Mouse (Mus musculus) lung, embryonic 15.5 days (tissue): ENCODE measurements around the gene Osbpl5. TPM values are rescaled to one million over a fixed set of nuclear protein-coding genes. Genes with fewer than 3 reads are reported as not detected.

Experiments
- ATAC-seq: fragments of 200-750 bp; cut with Nextera tagmentation; 2 replicates; pipeline ENCODE4 v1.8.0; 2017; ENCODE audit warnings: moderate number of reproducible peaks, borderline replicate concordance; ENCODE audit not compliant: low FRiP score, low TSS enrichment; ENCODE audit errors: extremely low read depth
- H3K27ac ChIP-seq: fragments of 300-500 bp; sonication (generic); 2 replicates; pipeline ENCODE4 v1.5.1; 2015; ENCODE audit warnings: moderate library complexity, mild to moderate bottlenecking, inconsistent platforms
- H3K27me3 ChIP-seq: fragments of 300-500 bp; sonication (generic); 2 replicates; pipeline ENCODE4 v1.6.1; 2015; ENCODE audit warnings: inconsistent platforms
- H3K36me3 ChIP-seq: fragments of 300-500 bp; sonication (generic); 2 replicates; pipeline ENCODE4 v1.6.1; 2015; ENCODE audit warnings: inconsistent platforms
- H3K4me1 ChIP-seq: fragments of 300-500 bp; sonication (generic); 2 replicates; pipeline ENCODE4 v1.6.1; 2015; ENCODE audit warnings: inconsistent platforms
- H3K4me2 ChIP-seq: fragments of 300-500 bp; sonication (generic); 2 replicates; pipeline ENCODE4 v1.6.1; 2015; ENCODE audit warnings: inconsistent platforms, mild to moderate bottlenecking, moderate library complexity
- H3K4me3 ChIP-seq: fragments of 300-500 bp; sonication (generic); 2 replicates; pipeline ENCODE4 v1.5.1; 2015; ENCODE audit warnings: mild to moderate bottlenecking, inconsistent platforms
- H3K9ac ChIP-seq: fragments of 300-500 bp; sonication (generic); 2 replicates; pipeline ENCODE4 v1.6.1; 2015; ENCODE audit warnings: inconsistent platforms
- H3K9me3 ChIP-seq: fragments of 300-500 bp; sonication (generic); 2 replicates; pipeline ENCODE4 v1.6.1; 2016; ENCODE audit warnings: inconsistent platforms
- WGBS: fragments of 180-500 bp; shearing (Covaris S2); methylation state at CpG from one replicate; pipeline ENCODE4 v1.1.7; 2015; 5-methylcytosine and 5-hydroxymethylcytosine counted together
- polyA plus RNA-seq: library from polyadenylated mRNA; unstranded; fragments of >200 nt; fragmentation: Nextera tagmentation; extraction: Ambion mirVana; gene quantifications from 2 replicates; pipeline ENCODE4 v1.2.1, GENCODE M21; 2015

The Osbpl5 gene
- polyA plus RNA-seq, 1 experiment from 2014 or later, result 43.3 TPM

DNA sequence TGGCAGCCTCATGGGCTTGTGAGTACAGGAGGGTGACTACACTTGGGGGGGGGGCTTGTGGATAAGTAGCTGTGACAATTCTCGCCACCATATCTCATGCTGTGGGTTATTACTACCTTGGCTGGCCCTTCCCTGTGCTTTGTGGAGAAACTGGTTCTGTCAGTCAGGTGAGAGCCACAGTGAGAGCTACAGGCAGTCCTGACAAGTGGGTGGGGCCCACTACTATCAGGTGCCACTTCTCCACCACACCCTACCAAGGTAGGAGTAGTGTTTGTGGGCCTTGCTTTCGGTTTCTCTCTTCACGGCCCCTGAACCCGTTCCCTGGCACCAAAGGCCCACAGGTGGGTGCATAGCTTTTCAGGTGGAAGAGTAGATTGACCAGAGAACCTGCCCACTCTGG lies 32.9 kb downstream of the Osbpl5 start:
- H3K27ac ChIP-seq, result peak overlapping the region; percentile 78
- peak; percentile 84 for ATAC-seq
- peak overlapping the region; percentile 19; the same call in 1 of the 2 replicates for H3K4me3 ChIP-seq
- peaks cover 23% of the 10 kb centered on the region for H3K4me1 ChIP-seq
- H3K9ac ChIP-seq, result no peak overlapping the region
- H3K36me3 ChIP-seq, result no peaks in the 10 kb centered on the region
- H3K27me3 ChIP-seq, result no peaks in the 10 kb centered on the region
- peak overlapping the region; percentile 50 for H3K4me2 ChIP-seq
- H3K9me3 ChIP-seq, result no peaks in the 10 kb centered on the region
- 56% methylated on average over 4 of the region's 4 CpGs for WGBS

GRCm38 (mm10) chr7:143722646-143723045 lies 34.1 kb downstream of the Osbpl5 start:
- 83% methylated on average over 5 of the region's 5 CpGs for WGBS

GRCm38 (mm10) chr7:143717811-143718210 lies 39.0 kb downstream of the Osbpl5 start:
- peak; percentile 91 for ATAC-seq
- Histone ChIP-seq H3K9ac (no peak overlapping the region), H3K27me3 (no peaks in the 10 kb centered on the region), H3K4me1 (peaks cover 27% of the 10 kb centered on the region), H3K9me3 (no peaks in the 10 kb centered on the region), H3K4me3 (no peak overlapping the region), H3K4me2 (peak overlapping the region; percentile 10; the same call in 1 of the 2 replicates), H3K36me3 (peaks cover 13% of the 10 kb centered on the region), H3K27ac (peak overlapping the region; percentile 79)
- 36% methylated on average over 1 of the region's 1 CpGs for WGBS

More at GRCm38 (mm10) chr7:143722646-143723045, 34.1 kb downstream of the Osbpl5 start:
- no peak overlapping the region for H3K9ac ChIP-seq
- no peak for ATAC-seq
- H3K4me2 ChIP-seq, result no peak overlapping the region
- no peaks in the 10 kb centered on the region for H3K9me3 ChIP-seq
- peaks cover 34% of the 10 kb centered on the region for H3K4me1 ChIP-seq
- H3K27me3 ChIP-seq, result no peaks in the 10 kb centered on the region
- peak overlapping the region; percentile 78; the same call in 1 of the 2 replicates for H3K27ac ChIP-seq
- H3K36me3 ChIP-seq, result no peaks in the 10 kb centered on the region
- H3K4me3 ChIP-seq, result no peak overlapping the region

DNA sequence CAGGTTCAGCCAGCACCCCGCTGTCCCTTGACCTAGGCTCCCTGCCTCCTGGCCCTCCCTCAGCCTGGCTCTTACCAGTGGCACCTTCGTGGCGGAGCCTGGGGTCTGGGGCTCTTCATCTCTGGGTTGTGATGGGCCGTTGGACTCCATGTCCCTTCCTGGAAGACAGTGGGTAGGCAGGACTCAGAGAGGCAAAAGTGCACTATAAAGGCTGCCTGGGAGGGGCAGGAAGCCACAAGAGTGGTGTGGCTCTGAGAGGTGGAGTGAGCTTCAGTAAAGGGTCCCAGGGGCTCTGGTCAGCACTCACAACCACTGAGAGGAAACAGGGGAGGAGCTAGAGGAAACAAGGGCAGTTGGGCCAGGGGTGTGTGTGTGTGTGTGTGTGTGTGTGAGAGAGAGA lies 43.4 kb downstream of the Osbpl5 start:
- Histone ChIP-seq H3K36me3 (peaks cover 36% of the 10 kb centered on the region), H3K4me2 (no peak overlapping the region), H3K9me3 (no peaks in the 10 kb centered on the region), H3K27ac (0 out of 2 replicates have a peak overlapping the region, but pooled peaks have one; percentile 8), H3K27me3 (no peaks in the 10 kb centered on the region), H3K4me1 (peaks cover 26% of the 10 kb centered on the region), H3K9ac (no peak overlapping the region), H3K4me3 (no peak overlapping the region)
- ATAC-seq, result no peak
- WGBS, result 81% methylated on average over 4 of the region's 4 CpGs

DNA sequence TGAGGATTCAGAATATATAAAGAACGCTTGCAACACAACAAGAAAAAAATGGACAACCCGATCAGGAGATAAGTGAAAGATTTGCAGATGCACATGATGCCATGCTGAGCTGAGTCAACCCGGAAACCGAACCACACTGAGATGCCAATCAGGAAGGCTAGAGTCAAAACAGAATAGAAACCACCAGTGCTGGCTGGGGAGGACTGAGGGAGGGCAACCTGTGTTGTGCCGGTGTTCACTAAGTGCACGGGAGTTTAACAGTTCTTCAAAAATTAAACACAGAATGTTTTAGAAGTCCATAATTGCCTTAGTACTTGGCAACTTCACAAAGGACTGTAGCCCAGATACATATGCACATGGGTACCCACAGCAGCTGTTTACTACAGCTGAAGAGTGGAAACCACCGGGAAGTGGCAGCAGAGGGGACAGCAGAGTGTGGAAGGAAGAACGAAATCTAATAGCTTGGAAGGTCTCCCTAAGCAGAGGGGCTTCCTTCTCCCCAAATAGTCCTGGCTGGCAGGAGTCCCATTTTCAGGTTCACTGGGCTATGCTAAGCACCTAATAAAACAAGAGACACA lies 43.9 kb downstream of the Osbpl5 start:
- Histone ChIP-seq H3K4me2 (no peak overlapping the region), H3K9ac (no peak overlapping the region), H3K4me1 (peaks cover 21% of the 10 kb centered on the region), H3K9me3 (no peaks in the 10 kb centered on the region), H3K27ac (peak overlapping the region; percentile 46; the same call in 1 of the 2 replicates), H3K27me3 (no peaks in the 10 kb centered on the region), H3K4me3 (no peak overlapping the region), H3K36me3 (peaks cover 40% of the 10 kb centered on the region)
- 70% methylated on average over 8 of the region's 8 CpGs for WGBS
- no peak for ATAC-seq

GRCm38 (mm10) chr7:143712023-143712422 lies 44.8 kb downstream of the Osbpl5 start:
- Histone ChIP-seq H3K27ac (peak overlapping the region; percentile 46), H3K9ac (no peak overlapping the region), H3K4me3 (no peak overlapping the region), H3K4me2 (no peak overlapping the region), H3K9me3 (no peaks in the 10 kb centered on the region), H3K36me3 (peaks cover 40% of the 10 kb centered on the region), H3K27me3 (no peaks in the 10 kb centered on the region), H3K4me1 (peaks cover 13% of the 10 kb centered on the region)
- peak; percentile 58 for ATAC-seq
- 36% methylated on average over 4 of the region's 4 CpGs for WGBS

- H3K4me2 ChIP-seq, result no peak overlapping the region
- H3K27me3 ChIP-seq, result no peaks in the 10 kb centered on the region
- H3K4me1 ChIP-seq, result peaks cover 13% of the 10 kb centered on the region
- H3K9ac ChIP-seq, result no peak overlapping the region
- 71% methylated on average over 7 of the region's 7 CpGs for WGBS
- H3K9me3 ChIP-seq, result no peaks in the 10 kb centered on the region
- no peak overlapping the region for H3K4me3 ChIP-seq
- H3K27ac ChIP-seq, result peak overlapping the region; percentile 46; the same call in 1 of the 2 replicates
- peaks cover 43% of the 10 kb centered on the region for H3K36me3 ChIP-seq
- no peak for ATAC-seq
Measured at GRCm38 (mm10) chr7:143711381-143711780, 45.4 kb downstream of the Osbpl5 start.

DNA sequence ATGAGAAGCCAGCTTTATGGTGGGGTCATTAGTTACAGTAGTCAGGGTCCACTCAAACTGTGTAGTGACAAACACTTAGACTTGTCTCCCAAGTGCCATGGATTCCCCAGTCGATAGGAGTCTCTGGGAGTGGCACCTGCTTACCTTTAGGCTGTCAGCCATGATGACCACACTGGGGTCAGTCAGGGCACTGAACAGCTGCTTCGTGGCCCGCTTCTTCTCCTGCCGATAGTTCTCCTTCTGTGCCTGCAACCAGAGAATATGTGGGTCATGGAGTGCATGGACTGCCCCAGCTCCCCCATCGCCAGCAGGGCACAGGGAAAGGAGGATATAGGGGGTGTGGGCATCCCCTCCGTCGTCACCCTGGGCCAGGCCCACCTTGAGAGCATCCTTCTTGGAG lies 47.4 kb downstream of the Osbpl5 start:
- Histone ChIP-seq H3K4me2 (no peak overlapping the region), H3K9ac (no peak overlapping the region), H3K4me3 (no peak overlapping the region), H3K4me1 (peaks cover 13% of the 10 kb centered on the region), H3K36me3 (peaks cover 48% of the 10 kb centered on the region), H3K9me3 (no peaks in the 10 kb centered on the region), H3K27ac (no peak overlapping the region), H3K27me3 (no peaks in the 10 kb centered on the region)
- ATAC-seq, result no peak
- WGBS, result 82% methylated on average over 7 of the region's 7 CpGs

GRCm38 (mm10) chr7:143706697-143707438 lies 49.9 kb downstream of the Osbpl5 start:
- peaks cover under 1% of the 10 kb centered on the region; the same call in 1 of the 2 replicates for H3K4me1 ChIP-seq
- H3K4me2 ChIP-seq, result no peak overlapping the region
- no peak overlapping the region for H3K27ac ChIP-seq
- no peak overlapping the region for H3K9ac ChIP-seq
- H3K4me3 ChIP-seq, result no peak overlapping the region
- H3K9me3 ChIP-seq, result no peaks in the 10 kb centered on the region
- H3K36me3 ChIP-seq, result peaks cover 61% of the 10 kb centered on the region
- WGBS, result 38% methylated on average over 7 of the region's 7 CpGs
- peak; percentile 50; the same call in 1 of the 2 replicates for ATAC-seq
- H3K27me3 ChIP-seq, result no peaks in the 10 kb centered on the region

DNA sequence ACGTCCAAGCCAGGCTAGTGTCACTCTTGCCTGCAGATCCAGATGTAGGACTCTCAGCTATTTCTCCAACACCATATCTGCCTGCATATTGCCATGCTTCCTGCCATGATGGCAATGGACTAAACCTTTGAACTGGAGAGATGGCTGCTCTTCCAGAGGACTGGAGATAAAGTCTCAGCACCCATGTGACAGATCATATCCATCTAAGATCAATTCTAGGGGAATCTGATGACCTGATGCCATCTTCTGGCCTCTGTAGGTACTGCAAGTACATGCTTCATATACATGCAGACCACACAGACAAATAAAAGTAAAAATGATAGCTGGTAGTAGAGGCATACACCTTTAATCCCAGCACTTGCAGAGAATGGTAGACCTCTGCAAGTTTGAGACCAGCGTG lies 60.6 kb downstream of the Osbpl5 start:
- Histone ChIP-seq H3K36me3 (peaks cover 70% of the 10 kb centered on the region), H3K4me1 (no peaks in the 10 kb centered on the region), H3K4me3 (no peak overlapping the region), H3K9ac (no peak overlapping the region), H3K27me3 (no peaks in the 10 kb centered on the region), H3K4me2 (no peak overlapping the region), H3K27ac (no peak overlapping the region), H3K9me3 (no peaks in the 10 kb centered on the region)
- no peak for ATAC-seq
- WGBS, result 65% methylated on average over 2 of the region's 2 CpGs

DNA sequence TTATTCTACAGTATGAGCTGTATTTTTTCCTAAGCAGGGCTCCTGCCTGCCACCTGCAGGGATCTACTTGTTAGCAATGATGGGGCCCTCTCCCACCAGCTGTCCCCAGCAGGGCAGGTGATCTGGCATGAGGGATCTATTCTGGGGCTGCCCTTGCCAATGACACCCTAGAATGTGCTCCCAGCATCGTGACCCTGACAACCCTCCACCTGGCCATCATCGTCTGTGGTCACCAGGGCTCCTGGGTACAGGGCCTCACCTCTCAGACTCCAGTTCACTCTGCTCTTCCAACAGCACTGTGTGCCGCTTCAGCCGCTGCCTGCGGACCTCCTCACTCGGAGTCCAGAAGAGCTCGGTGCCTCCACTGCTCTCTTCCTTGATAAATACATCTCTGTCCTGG lies 62.2 kb downstream of the Osbpl5 start:
- WGBS, result 85% methylated on average over 7 of the region's 7 CpGs
- Histone ChIP-seq H3K27ac (no peak overlapping the region), H3K27me3 (no peaks in the 10 kb centered on the region), H3K9ac (no peak overlapping the region), H3K36me3 (peaks cover 80% of the 10 kb centered on the region), H3K9me3 (no peaks in the 10 kb centered on the region), H3K4me1 (no peaks in the 10 kb centered on the region), H3K4me3 (no peak overlapping the region), H3K4me2 (no peak overlapping the region)
- ATAC-seq, result no peak
